Mouse (Mus musculus): ENCODE data around the gene Svopl.

Gene Svopl

DNA sequence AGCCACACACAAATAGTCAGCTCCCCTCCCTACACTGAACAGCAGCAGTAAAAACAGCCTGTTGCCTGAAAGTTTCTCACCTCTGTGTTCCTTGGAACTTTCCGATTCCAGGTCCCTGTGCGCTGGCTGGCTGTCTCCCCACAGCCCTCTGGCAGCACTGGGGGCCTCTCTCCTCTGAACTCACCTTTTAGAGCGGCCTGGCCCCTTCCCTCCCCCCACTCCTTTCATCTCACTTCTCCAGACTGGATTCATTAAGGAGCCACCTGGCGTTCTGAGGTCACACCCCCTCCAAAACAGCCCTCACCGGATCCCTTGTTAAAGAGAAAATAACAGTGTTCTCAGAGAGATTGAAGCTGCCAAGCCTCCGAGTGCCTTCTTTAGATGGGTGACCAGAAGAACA, at the start of gene Svopl:
TSS of gene Svopl (minus strand) at position 159 of the 400 bp plus-strand sequence.
- no peak for DNase-seq (ENCODE audit: low spot score)

- no peak for DNase-seq (ENCODE audit: low spot score)
Measured at GRCm38 (mm10) chr6:38094701-38095100, 47.9 kb upstream of the Svopl start.

DNA sequence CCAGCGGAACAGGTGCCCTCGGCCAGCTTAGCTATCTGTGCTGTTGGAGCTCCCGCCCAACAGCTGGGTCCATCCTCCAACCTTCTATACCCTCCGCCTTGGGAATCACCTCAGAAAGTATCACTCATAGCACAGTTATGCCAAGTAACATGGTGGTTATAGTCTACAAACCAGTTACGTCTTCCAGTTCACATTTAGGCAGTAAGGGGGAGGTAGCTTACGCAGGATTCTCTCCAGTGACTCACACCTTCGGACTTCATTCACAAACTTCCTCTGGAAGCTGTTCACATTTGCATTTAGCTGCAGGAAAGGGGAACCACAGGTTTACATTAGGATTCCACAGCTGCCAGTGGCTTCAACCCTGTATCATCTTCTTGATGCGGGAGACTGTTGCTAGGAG, 45.7 kb upstream of the Svopl start:
- DNase-seq (ENCODE audit: low spot score), result no peak

- no peak for DNase-seq (ENCODE audit: low spot score)
Measured at GRCm38 (mm10) chr6:38087242-38088026, 40.6 kb upstream of the Svopl start.

- no peak for DNase-seq (ENCODE audit: low spot score)
Measured at GRCm38 (mm10) chr6:38083204-38083603, 36.4 kb upstream of the Svopl start.

DNA sequence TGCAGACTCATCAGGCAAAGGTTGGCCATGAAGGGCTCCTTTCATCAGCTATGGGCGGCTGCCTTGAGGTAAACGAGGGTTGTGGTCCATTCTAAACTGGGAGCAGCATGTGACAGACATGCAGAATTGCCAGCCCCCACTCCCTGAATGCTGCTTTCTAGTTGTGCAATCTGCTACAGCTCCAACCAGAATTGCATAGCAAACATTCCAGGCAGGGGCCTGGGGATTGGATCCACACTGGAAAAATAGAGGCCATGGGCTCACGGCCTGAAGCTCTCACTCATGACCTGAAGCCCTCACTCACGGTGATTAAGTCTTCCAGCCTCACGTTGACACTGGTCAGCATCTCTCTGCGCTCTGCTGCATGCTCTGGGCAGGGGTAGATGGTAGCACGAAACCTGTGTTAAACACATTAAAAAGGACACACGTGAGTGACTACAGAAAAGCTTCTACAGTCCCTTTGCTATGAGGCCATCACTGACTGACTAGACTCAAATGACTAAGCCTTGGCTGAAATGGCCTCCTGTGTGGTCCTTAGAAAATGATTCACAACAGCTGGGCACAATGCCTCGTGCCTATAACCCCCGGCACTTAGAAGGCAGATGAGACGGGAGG, 35.0 kb upstream of the Svopl start:
- no peak for DNase-seq (ENCODE audit: low spot score)

DNA sequence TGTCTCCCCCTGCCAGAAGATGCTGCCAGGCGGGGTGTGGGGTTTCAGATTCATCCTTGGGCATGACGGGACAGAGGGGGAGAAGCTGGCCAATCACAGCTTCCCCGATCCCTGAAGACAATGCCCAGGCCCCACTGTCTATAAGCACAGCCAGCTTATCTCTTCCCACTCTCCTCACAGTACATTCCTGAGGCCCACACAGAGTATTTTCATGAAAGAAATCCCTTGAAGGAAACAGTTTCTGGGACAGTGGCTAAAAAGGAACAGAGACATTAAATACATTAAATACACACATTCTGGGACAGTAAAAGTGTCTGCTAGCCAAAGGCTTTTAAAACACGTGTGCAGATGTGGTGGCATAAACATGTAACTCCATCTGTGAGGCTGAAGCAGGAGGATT, 33.6 kb upstream of the Svopl start:
- no peak for DNase-seq (ENCODE audit: low spot score)

DNA sequence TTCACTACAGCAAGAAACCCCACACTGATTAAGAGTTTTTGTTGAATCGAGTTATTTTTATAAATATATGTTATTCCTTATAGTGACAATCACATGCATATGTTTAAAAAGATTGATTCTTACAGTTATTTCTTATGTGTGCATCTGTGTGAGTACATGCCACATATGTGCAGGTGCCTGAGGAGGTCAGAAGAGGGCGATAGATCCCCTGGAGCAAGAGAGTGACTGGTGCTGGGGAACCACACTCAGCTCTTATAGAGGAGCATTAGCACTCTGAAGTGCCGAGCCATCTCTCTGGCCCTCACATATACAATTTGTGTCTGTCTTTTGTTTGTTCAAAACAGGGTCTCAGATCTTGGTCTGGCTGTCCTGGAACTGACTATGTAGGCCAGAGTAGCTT, 26.8 kb upstream of the Svopl start:
- DNase-seq (ENCODE audit: low spot score), result no peak

- no peak for DNase-seq (ENCODE audit: low spot score)
Measured at GRCm38 (mm10) chr6:38072137-38072796, 25.5 kb upstream of the Svopl start.

- no peak for DNase-seq (ENCODE audit: low spot score)
Measured at GRCm38 (mm10) chr6:38071256-38071655, 24.5 kb upstream of the Svopl start.

DNA sequence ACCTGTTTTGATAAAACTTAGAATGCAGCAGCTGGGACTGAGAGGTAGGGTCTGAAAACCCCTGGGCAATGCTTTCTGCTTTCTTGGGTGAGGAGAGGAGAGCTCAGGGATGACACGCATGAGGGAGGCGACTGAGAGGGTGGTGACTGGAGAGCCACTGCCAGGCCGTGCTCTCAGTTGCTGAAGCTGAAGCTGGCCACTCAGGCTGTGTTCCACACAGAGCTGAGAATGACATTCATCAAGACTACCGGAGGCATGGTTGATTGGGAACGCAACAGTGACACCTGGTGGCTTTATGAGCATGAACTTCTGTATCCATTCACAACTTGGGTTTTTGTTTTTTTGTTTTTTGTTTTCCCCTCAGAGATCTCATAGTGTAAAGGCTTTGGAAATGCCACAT, 19.4 kb upstream of the Svopl start:
- DNase-seq (ENCODE audit: low spot score), result peak; percentile 61

DNA sequence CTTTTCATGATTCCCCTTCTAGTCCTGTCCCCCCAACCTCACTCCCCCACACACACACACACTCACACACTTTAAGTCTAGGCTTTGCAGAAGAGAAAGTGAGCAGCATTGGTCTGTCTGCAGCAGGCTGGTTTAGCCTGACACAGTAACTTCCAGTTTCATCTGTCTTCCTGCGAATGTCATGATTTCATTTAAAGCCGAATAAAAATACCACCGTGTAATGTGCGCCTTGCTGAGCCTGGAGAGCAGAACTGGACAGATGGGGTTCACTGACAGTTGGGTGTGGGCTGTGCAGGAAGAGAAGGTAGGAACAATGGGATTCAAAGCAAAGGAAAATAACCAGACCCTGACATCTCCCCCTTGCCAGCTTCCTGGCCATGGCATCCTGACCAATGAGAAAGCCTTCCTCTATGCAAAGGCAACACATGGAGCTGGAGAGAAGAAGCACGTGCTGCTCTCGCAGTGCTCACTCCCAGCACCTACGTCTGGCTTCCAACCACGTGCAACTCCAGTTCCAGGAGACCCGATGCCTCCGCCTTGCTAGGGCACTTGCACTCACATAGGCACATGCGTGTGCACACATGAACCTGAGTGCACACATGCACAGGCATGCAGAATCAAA, 18.8 kb upstream of the Svopl start:
- no peak for DNase-seq (ENCODE audit: low spot score)

DNA sequence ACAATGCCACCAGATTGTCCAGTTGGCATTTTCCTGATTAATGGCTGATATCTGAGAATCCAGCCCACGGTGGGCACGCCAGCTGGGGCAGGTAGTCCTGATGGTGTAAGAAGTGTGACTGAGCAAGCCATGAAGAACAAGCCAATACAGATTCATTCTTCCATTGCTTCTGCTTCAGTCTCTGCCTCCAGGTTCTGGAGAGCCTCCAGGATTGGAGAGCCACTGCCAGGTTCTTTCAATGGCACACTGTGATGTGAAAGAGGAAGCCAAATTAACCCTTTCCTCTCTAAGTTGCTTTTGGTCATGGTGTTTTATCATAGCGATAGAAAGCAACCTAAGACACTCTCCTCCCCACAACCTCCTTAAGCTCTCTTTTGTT, 18.3 kb upstream of the Svopl start:
- no peak for DNase-seq (ENCODE audit: low spot score)

GRCm38 (mm10) chr6:38064621-38065020, 17.8 kb upstream of the Svopl start:
- DNase-seq (ENCODE audit: low spot score), result no peak

DNA sequence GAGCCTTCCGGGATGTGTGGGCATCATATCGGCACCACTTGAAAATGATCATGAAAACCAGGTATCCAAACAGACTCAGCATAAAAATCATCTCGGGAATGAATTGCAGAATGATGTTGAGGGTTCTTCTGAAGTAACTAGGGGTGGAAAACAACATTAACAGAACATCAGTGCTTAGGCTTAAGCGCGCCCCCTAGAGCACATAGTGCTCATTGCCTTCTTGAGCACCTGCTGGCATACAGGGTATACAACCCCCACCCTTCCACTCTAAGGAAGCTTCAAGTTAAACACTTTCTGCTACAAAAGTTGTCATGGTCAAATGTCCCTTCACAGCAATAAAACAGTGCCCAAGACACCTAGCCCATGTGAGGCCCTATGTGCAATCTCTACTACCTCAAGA, 12.0 kb upstream of the Svopl start:
- no peak for DNase-seq (ENCODE audit: low spot score)

DNA sequence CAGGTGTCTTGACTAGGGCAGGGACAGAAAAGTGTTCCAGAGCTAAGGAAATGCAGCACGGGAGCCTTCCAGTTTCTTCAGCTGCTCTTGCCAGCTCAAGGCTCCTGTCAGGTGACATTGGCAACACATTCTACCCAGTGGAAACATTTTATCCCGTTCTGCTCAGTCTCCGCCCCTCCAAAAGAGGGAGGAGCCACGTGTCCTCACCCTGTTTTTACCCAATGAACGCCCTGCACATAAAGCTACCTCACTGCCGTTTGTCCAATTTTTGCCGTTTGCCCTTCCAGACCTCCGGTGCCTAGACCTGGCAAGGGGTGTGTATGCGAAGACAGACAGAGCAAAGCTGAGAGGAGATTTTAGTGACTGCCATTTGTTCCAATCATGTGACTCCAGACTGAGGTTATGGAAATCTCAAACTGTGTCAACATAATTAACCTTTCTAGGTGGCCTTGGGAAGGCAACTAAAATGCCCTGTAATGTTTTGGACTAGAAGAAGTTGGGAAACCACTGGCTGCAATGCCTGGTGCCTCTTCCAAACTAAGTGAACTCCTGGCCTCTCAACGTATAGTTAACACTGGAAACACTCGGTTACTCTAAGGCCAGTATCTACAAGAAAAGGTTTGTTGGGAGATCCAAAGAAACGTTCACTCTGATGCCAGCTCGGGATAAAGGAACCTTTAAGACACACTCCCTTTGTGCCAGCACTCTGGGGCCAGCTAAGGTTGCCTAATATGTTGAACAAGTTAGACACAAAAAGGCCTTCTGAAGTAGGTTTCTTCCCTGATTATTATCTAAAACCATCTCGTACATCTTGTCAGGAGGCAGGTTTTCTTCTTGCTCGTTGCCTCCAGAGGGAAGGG, 8.9 kb upstream of the Svopl start:
- no peak for DNase-seq (ENCODE audit: low spot score)

GRCm38 (mm10) chr6:38049601-38050000, 2.8 kb upstream of the Svopl start:
- DNase-seq (ENCODE audit: low spot score), result no peak

DNA sequence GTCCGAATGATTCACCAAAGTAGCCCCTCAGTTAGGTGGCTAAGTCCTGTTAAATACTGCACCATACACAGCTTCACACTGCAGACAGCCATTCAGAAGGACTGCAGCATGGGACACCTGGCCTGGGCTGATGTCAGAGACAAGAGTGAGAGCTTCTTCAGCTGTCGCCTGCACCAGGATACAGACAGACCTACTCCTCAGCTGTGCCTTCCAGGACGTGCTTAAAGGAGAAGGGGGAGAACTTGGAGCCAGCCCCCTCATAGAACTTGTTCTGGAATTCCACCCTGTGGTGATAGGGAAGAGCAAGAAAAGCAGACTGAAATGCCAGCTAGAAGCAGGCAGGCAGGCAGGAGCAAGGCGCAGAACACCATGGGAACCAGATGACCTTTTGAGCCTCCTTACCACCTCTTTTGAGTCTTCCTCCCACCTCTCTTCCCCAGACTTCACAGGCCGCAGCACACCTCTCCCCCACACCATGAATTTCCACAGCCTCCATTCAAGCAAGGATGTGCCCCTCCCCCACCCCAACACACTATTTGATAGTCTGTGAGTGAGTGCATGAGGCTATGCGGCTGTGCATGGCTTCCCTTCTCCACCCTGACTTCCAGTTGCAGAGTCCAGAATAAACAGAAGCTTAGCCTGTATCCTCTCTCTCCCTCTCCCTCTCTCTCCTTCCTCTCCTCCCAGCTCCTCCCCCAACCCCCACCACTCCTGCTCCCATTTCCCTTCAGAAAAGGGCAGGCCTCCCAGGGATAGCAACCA, 2.2 kb upstream of the Svopl start:
- no peak for DNase-seq (ENCODE audit: low spot score)

DNA sequence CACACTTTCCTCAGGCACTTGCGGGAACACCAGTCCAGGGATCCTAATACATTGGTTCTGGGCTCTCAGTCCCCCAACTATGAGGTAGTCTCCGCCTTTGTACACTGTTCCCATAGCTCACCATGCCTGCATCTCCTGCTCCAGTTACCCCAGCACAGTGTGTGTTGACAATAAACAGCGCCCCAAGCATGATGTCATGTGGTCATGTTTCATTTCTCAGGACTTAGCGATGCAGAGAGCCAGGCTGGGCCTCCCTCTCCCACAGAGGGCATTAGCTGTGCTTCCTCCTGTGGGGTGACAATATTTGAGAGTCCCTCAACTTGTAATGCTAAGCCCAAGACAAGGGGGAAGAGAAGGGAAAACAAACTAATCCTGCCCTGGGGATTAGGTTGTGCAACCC, 1.2 kb upstream of the Svopl start:
- no peak for DNase-seq (ENCODE audit: low spot score)

GRCm38 (mm10) chr6:38032801-38033566, 13.8 kb downstream of the Svopl start:
- DNase-seq (ENCODE audit: low spot score), result no peak

All from testis, postnatal 10 days (tissue).